Mouse (Mus musculus) embryonic facial prominence, embryonic 10.5 days (tissue): ENCODE results near the gene Ripor2. TPM values are rescaled to one million over a fixed set of nuclear protein-coding genes. Genes with fewer than 3 reads are reported as not detected.

ENCODE experiments used
- DNase-seq: peaks from one replicate; pipeline ENCODE4 v3.0.0-alpha.2; 2017; ENCODE audit warnings: low spot score
- H3K27ac ChIP-seq: fragments of 300-500 bp; sonication (generic); replicated peaks from 2 replicates; pipeline ENCODE4 v1.5.1; 2016; ENCODE audit warnings: mild to moderate bottlenecking
- H3K27me3 ChIP-seq: fragments of 300-500 bp; sonication (generic); replicated peaks from 2 replicates; pipeline ENCODE4 v1.6.1; 2016; ENCODE audit warnings: low read depth, mild to moderate bottlenecking; ENCODE audit not compliant: poor library complexity, severe bottlenecking
- H3K36me3 ChIP-seq: fragments of 300-500 bp; sonication (generic); replicated peaks from 2 replicates; pipeline ENCODE4 v1.6.1; 2016; ENCODE audit warnings: mild to moderate bottlenecking, moderate library complexity
- H3K4me1 ChIP-seq: fragments of 300-500 bp; sonication (generic); 2 replicates; pipeline ENCODE4 v1.6.1; 2016
- H3K4me3 ChIP-seq: fragments of 300-500 bp; sonication (generic); 2 replicates; pipeline ENCODE4 v1.5.1; 2016; ENCODE audit warnings: mild to moderate bottlenecking, moderate library complexity
- H3K9me3 ChIP-seq: fragments of 300-500 bp; sonication (generic); 2 replicates; pipeline ENCODE4 v1.6.1; 2016; ENCODE audit warnings: mild to moderate bottlenecking
- WGBS: fragments of 180-500 bp; shearing (Covaris S2); methylation state at CpG from one replicate; pipeline ENCODE4 v1.1.7; 2016; 5-methylcytosine and 5-hydroxymethylcytosine counted together
- polyA plus RNA-seq: library from polyadenylated mRNA; unstranded; fragments of >200 nt; fragmentation: Nextera tagmentation; extraction: Ambion mirVana; gene quantifications from 2 replicates; pipeline ENCODE4 v1.2.1, GENCODE M21; 2016

Ripor2 gene
- polyA plus RNA-seq, 1 experiment from 2014 or later: 2.6 TPM

- WGBS: 94% methylated on average over 12 of the region's 12 CpGs
- H3K36me3 ChIP-seq: no peaks in the 10 kb centered on the region
Observed at GRCm38 (mm10) chr13:24587192-24587895, 5.4 kb downstream of the Ripor2 start.

DNA sequence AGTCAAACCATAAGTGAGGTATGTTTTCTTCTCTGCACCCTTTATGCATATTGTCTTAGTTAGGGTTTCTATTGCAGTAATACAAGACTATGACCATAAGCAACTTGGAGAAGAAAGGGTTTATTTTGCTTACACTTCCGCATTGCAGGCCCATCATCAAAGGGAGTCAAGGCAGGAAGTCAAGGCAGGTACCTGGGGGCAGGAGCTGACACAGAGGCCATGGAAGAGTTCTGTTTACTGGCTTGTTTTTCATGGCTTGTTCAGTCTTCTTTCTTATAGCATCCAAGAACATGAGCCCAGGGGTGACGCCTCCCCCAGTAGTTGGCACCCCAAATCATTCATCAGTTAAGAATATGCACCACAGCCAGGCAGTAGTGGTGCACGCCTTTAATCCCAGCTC lies 6.6 kb downstream of the Ripor2 start:
- no peak overlapping the region for H3K4me3 ChIP-seq
- WGBS: 90% methylated on average over 3 of the region's 3 CpGs
- no peak for DNase-seq

More at GRCm38 (mm10) chr13:24587192-24587895, 5.4 kb downstream of the Ripor2 start:
- DNase-seq: no peak
- no peaks in the 10 kb centered on the region for H3K4me1 ChIP-seq
- no peak overlapping the region for H3K4me3 ChIP-seq
- H3K27me3 ChIP-seq: no peaks in the 10 kb centered on the region
- no peak overlapping the region for H3K27ac ChIP-seq
- no peaks in the 10 kb centered on the region for H3K9me3 ChIP-seq

DNA sequence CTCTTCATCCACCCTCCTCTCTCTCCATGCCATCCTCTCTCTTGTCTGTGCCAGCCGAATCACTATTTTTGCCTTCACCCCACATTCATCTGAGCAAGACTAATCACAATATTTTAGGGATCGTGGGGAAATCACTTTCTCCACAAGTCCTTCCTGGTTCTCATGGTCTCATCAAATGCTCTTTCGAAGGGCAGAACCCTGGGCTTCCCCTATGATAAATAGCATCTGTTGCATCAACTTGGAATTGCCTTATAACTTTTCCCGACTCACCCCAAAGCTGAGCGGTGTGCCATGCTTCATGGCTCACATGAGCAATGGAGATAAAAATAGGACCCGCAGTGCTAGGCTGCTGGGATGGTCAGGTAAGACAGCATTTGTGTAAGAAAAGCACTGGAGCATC lies 9.7 kb downstream of the Ripor2 start:
- no peak overlapping the region for H3K27ac ChIP-seq
- H3K4me1 ChIP-seq: no peaks in the 10 kb centered on the region
- no peak for DNase-seq
- no peaks in the 10 kb centered on the region for H3K9me3 ChIP-seq
- WGBS: 92% methylated on average over 6 of the region's 6 CpGs
- no peaks in the 10 kb centered on the region for H3K36me3 ChIP-seq
- no peaks in the 10 kb centered on the region for H3K27me3 ChIP-seq
- H3K4me3 ChIP-seq: no peak overlapping the region

More for the DNA sequence above, 6.6 kb downstream of the Ripor2 start:
- H3K27ac ChIP-seq: no peak overlapping the region
- H3K36me3 ChIP-seq: no peaks in the 10 kb centered on the region
- no peaks in the 10 kb centered on the region for H3K27me3 ChIP-seq
- H3K4me1 ChIP-seq: no peaks in the 10 kb centered on the region
- H3K9me3 ChIP-seq: no peaks in the 10 kb centered on the region

DNA sequence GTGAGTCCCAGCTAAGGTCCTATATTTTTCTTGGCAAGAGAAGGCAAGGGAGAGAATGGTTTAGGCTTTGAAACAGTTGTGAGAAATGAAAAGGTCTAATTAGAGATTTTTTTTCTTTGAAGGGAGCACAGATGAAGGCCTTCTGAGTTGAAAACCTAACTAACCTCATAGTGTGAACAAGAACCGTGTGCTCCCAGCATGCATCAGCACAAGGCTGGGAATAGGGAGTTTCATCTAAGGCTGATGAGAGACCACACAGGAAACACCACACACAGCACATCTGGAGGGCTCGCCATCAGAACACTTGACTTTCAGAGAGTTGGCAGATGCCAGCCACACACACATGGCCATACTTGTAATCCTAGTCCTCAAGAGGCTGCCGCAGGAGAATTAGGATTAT lies 12.3 kb downstream of the Ripor2 start:
- Histone ChIP-seq H3K9me3 (no peaks in the 10 kb centered on the region), H3K4me1 (no peaks in the 10 kb centered on the region), H3K27ac (no peak overlapping the region), H3K36me3 (no peaks in the 10 kb centered on the region), H3K4me3 (no peak overlapping the region), H3K27me3 (no peaks in the 10 kb centered on the region)
- DNase-seq: no peak
- 89% methylated on average over 3 of the region's 3 CpGs for WGBS

DNA sequence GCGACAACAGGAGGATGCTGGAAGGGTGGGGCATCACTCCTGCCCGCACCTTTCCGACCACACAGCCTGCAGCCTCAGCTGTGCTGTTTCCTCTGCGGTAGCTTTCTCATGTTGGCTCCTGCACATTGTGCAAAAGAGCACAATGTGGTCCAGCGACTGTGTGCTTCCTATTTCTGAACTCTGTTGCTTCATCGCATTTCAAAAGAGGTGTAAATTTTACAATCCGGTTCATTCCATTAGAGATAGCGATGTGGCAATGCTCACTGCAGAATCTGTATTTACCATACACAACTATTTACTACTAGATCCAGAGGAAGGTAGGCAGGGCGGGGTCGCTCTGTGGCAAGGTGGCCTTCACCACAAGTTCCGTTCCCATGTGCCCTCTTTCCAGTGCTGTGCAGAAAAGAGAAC lies 17.6 kb downstream of the Ripor2 start:
- Histone ChIP-seq H3K4me1 (peaks cover 18% of the 10 kb centered on the region), H3K4me3 (no peak overlapping the region), H3K36me3 (no peaks in the 10 kb centered on the region), H3K9me3 (no peaks in the 10 kb centered on the region), H3K27ac (no peak overlapping the region), H3K27me3 (peaks cover 6% of the 10 kb centered on the region; the same call in 1 of the 2 replicates)
- 84% methylated on average over 11 of the region's 11 CpGs for WGBS
- DNase-seq: no peak

- WGBS: 18% methylated on average over 4 of the region's 4 CpGs
- no peaks in the 10 kb centered on the region for H3K36me3 ChIP-seq
- H3K27ac ChIP-seq: peak overlapping the region; percentile 73
- peaks cover 36% of the 10 kb centered on the region for H3K4me1 ChIP-seq
- no peaks in the 10 kb centered on the region for H3K9me3 ChIP-seq
- peak overlapping the region; percentile 22; the same call in 1 of the 2 replicates for H3K4me3 ChIP-seq
- DNase-seq: peak; percentile 19
- peaks cover 6% of the 10 kb centered on the region; the same call in 1 of the 2 replicates for H3K27me3 ChIP-seq
Observed at GRCm38 (mm10) chr13:24602978-24603377, 21.0 kb downstream of the Ripor2 start.

- peak; percentile 34 for DNase-seq
- Histone ChIP-seq H3K36me3 (no peaks in the 10 kb centered on the region), H3K4me1 (peaks cover 36% of the 10 kb centered on the region), H3K4me3 (peak overlapping the region; percentile 22; the same call in 1 of the 2 replicates), H3K27me3 (peaks cover 6% of the 10 kb centered on the region; the same call in 1 of the 2 replicates), H3K9me3 (no peaks in the 10 kb centered on the region), H3K27ac (peak overlapping the region; percentile 73)
- WGBS: 16% methylated on average over 11 of the region's 11 CpGs
Observed at GRCm38 (mm10) chr13:24603591-24604009, 21.6 kb downstream of the Ripor2 start.

DNA sequence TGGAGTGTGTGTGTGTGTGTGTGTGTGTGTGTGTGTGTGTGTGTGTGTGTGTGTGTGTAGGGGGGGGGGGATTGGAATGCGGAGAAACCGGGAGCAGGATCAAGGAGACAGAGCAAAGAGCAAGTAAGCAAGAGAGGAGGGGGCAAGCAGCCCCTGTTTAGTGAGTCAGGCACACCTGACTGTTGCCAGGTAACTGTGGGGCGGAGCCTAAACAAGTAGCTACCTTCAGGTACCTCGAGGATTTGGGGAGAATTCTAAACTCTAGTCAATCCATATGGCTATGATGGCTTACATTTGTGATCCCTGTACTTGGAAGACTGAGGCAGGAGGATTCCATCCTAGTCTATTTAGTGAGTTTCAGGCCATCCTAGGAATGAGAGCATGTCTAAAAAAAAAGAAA lies 22.1 kb downstream of the Ripor2 start:
- H3K4me3 ChIP-seq: peak overlapping the region; percentile 22; the same call in 1 of the 2 replicates
- peak overlapping the region; percentile 73 for H3K27ac ChIP-seq
- WGBS: 13% methylated on average over 4 of the region's 4 CpGs
- peak; percentile 28 for DNase-seq
- no peaks in the 10 kb centered on the region for H3K36me3 ChIP-seq
- peaks cover 6% of the 10 kb centered on the region; the same call in 1 of the 2 replicates for H3K27me3 ChIP-seq
- H3K4me1 ChIP-seq: peaks cover 36% of the 10 kb centered on the region
- no peaks in the 10 kb centered on the region for H3K9me3 ChIP-seq

- Histone ChIP-seq H3K9me3 (no peaks in the 10 kb centered on the region), H3K27ac (peak overlapping the region; percentile 89), H3K27me3 (peaks cover 6% of the 10 kb centered on the region; the same call in 1 of the 2 replicates), H3K36me3 (no peaks in the 10 kb centered on the region), H3K4me1 (peaks cover 36% of the 10 kb centered on the region), H3K4me3 (peak overlapping the region; percentile 52)
- under 1% methylated on average over 20 of the region's 20 CpGs for WGBS
- peak; percentile 72 for DNase-seq
Observed at GRCm38 (mm10) chr13:24604761-24605591, 23.0 kb downstream of the Ripor2 start.

GRCm38 (mm10) chr13:24605755-24606154 lies 23.8 kb downstream of the Ripor2 start:
- Histone ChIP-seq H3K27me3 (peaks cover 6% of the 10 kb centered on the region; the same call in 1 of the 2 replicates), H3K4me1 (peaks cover 36% of the 10 kb centered on the region), H3K4me3 (peak overlapping the region; percentile 52; the same call in 1 of the 2 replicates), H3K27ac (peak overlapping the region; percentile 89), H3K36me3 (no peaks in the 10 kb centered on the region), H3K9me3 (no peaks in the 10 kb centered on the region)
- DNase-seq: no peak
- WGBS: 32% methylated on average over 5 of the region's 5 CpGs

GRCm38 (mm10) chr13:24607961-24608360 lies 26.0 kb downstream of the Ripor2 start:
- no peak for DNase-seq
- WGBS: 91% methylated on average over 4 of the region's 4 CpGs

DNA sequence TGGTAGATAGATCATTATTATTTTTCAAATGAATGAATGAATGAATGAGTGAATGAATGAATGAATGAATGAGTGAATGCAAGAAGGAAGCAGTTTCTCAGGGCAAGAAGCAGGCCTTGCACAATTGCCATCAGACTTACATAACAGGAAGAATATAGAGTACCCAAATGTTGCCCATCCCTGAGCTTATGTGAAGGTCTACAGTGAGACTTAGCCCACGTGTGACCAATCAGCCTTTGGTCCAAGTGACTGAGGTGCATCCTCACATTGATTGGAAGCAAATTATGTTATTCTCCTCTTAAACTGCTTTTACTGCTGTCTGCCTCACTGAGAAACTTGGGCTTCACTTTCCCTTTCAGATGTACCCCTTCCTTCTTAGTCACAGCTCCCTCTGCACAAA lies 26.7 kb downstream of the Ripor2 start:
- no peaks in the 10 kb centered on the region for H3K9me3 ChIP-seq
- H3K27ac ChIP-seq: no peak overlapping the region
- 89% methylated on average over 1 of the region's 1 CpGs for WGBS
- no peak overlapping the region for H3K4me3 ChIP-seq
- no peak for DNase-seq
- H3K4me1 ChIP-seq: peaks cover 36% of the 10 kb centered on the region
- no peaks in the 10 kb centered on the region for H3K36me3 ChIP-seq
- peaks cover 5% of the 10 kb centered on the region; the same call in 1 of the 2 replicates for H3K27me3 ChIP-seq

More at GRCm38 (mm10) chr13:24607961-24608360, 26.0 kb downstream of the Ripor2 start:
- Histone ChIP-seq H3K36me3 (no peaks in the 10 kb centered on the region), H3K27ac (no peak overlapping the region), H3K4me3 (no peak overlapping the region), H3K9me3 (no peaks in the 10 kb centered on the region), H3K4me1 (peaks cover 39% of the 10 kb centered on the region), H3K27me3 (peaks cover 6% of the 10 kb centered on the region; the same call in 1 of the 2 replicates)
